Mouse (Mus musculus) hindbrain, embryonic 10.5 days (tissue): ENCODE data around the gene Foxa2. TPM values are rescaled to one million over a fixed set of nuclear protein-coding genes. Genes with fewer than 3 reads are reported as not detected.

ENCODE experiments used
- DNase-seq: peaks from one replicate; pipeline ENCODE4 v3.0.0-alpha.2; 2017; ENCODE audit warnings: low spot score
- H3K27ac ChIP-seq: fragments of 300-500 bp; sonication (generic); 2 replicates; pipeline ENCODE4 v1.5.1; 2016; ENCODE audit warnings: mild to moderate bottlenecking, moderate library complexity
- H3K27me3 ChIP-seq: fragments of 300-500 bp; sonication (generic); 2 replicates; pipeline ENCODE4 v1.6.1; 2016; ENCODE audit warnings: mild to moderate bottlenecking; ENCODE audit not compliant: poor library complexity, insufficient read depth, severe bottlenecking
- H3K36me3 ChIP-seq: fragments of 300-500 bp; sonication (generic); 2 replicates; pipeline ENCODE4 v1.6.1; 2016; ENCODE audit warnings: mild to moderate bottlenecking, moderate library complexity
- H3K4me1 ChIP-seq: fragments of 300-500 bp; sonication (generic); replicated peaks from 2 replicates; pipeline ENCODE4 v1.6.1; 2016; ENCODE audit warnings: mild to moderate bottlenecking
- H3K4me3 ChIP-seq: fragments of 300-500 bp; sonication (generic); 2 replicates; pipeline ENCODE4 v1.5.1; 2016; ENCODE audit warnings: mild to moderate bottlenecking, moderate library complexity
- H3K9me3 ChIP-seq: fragments of 300-500 bp; sonication (generic); 2 replicates; pipeline ENCODE4 v1.6.1; 2016; ENCODE audit warnings: mild to moderate bottlenecking, moderate library complexity
- WGBS: fragments of 180-500 bp; shearing (Covaris S2); methylation state at CpG from one replicate; pipeline ENCODE4 v1.1.7; 2016; 5-methylcytosine and 5-hydroxymethylcytosine counted together
- polyA plus RNA-seq: library from polyadenylated mRNA; unstranded; fragments of >200 nt; fragmentation: Nextera tagmentation; extraction: Ambion mirVana; gene quantifications from 2 replicates; pipeline ENCODE4 v1.2.1, GENCODE M21; 2016

The Foxa2 gene
- polyA plus RNA-seq, 1 experiment from 2014 or later, result 6.4 TPM

DNA sequence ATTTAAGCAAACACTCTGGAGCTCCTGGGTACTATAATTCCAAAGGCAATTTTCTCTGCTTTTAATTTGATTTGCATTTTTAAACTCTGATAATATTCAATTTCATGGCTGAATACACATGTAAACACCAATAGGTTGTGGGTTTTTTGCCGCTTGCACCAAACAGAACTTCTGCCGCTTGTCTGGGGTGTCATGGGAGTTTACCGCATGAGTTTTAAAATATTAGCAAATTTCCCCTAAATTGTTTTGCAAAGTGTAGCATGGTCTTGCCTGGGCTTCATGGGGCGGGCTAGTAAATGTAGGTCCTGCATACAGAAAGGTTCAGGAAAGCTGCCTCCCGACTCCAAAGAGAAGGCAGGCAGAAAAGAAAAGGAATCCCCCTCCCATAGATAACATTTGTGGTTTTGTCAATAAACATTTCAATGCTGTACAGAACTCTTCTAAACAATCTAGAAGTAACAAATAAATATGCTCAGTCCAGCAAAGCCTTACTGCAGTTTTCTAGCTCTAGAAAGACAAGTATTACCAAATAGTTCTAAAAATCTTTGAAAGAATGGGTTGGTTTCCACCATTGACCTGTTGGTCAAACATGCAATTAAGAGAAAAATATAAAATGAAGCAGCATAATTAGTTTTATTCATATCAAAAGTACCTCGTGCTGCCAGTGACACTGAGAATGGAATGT lies 15.6 kb downstream of the Foxa2 start:
- Histone ChIP-seq H3K4me1 (peaks cover 13% of the 10 kb centered on the region; the same call in 1 of the 2 replicates), H3K36me3 (no peaks in the 10 kb centered on the region), H3K9me3 (no peaks in the 10 kb centered on the region), H3K27ac (no peak overlapping the region), H3K4me3 (no peak overlapping the region), H3K27me3 (peaks cover 99% of the 10 kb centered on the region)
- peak; percentile 17 for DNase-seq
- 2% methylated on average over 6 of the region's 6 CpGs for WGBS

- H3K27ac ChIP-seq, result no peak overlapping the region
Measured at GRCm38 (mm10) chr2:148030613-148030935, 16.2 kb downstream of the Foxa2 start.

DNA sequence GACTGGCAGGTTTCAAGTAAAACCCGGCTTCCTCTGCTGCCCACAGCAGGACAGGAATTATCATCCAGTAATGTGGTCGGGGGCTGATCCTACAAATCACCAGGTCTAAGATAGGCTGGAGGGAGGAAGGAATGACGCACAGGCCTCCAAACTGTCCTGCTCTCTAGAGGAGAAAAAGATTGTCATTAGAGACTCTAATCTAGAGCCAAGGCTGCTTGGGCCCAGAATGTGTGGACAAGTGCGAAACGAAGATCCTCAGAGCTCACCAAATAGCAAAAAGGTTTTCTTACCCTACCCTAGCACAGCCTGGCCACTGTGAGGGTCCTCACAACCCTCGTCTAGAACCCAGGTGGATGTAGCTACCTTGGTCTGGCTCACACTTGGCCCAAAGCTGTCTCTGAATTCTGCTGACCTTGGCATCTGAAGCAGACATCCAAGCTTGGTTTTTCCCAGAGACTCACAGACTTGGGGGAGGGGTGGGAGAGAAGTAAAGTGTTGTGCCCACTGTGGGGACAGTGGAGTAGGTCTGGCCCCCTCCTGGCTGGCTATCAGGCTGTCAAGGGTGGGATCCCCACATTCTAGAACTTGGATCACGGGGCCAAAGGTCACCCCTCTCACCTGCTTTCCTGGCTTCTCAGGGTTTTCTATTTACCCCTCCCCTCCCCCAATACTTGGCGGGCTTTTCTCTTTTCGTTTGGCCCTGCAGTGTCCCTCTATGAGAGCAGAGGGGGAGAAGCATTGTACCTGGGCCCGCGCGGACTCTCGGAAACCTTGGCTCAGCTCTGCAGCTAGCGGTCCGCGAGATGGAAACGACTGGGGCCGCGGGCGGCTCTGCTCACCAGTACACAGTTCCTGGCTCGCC lies 16.8 kb downstream of the Foxa2 start:
- Histone ChIP-seq H3K27ac (no peak overlapping the region), H3K36me3 (no peaks in the 10 kb centered on the region), H3K4me1 (peaks cover 13% of the 10 kb centered on the region; the same call in 1 of the 2 replicates), H3K9me3 (no peaks in the 10 kb centered on the region), H3K27me3 (peaks cover 99% of the 10 kb centered on the region), H3K4me3 (peak overlapping the region; percentile 4; the same call in 1 of the 2 replicates)
- DNase-seq, result peak; percentile 51
- 2% methylated on average over 21 of the region's 21 CpGs for WGBS

More at GRCm38 (mm10) chr2:148030613-148030935, 16.2 kb downstream of the Foxa2 start:
- H3K4me3 ChIP-seq, result peak overlapping the region; percentile 4; the same call in 1 of the 2 replicates
- no peak for DNase-seq
- WGBS, result 1% methylated on average over 11 of the region's 11 CpGs
- H3K4me1 ChIP-seq, result peaks cover 13% of the 10 kb centered on the region; the same call in 1 of the 2 replicates
- no peaks in the 10 kb centered on the region for H3K36me3 ChIP-seq
- peaks cover 99% of the 10 kb centered on the region for H3K27me3 ChIP-seq
- no peaks in the 10 kb centered on the region for H3K9me3 ChIP-seq

DNA sequence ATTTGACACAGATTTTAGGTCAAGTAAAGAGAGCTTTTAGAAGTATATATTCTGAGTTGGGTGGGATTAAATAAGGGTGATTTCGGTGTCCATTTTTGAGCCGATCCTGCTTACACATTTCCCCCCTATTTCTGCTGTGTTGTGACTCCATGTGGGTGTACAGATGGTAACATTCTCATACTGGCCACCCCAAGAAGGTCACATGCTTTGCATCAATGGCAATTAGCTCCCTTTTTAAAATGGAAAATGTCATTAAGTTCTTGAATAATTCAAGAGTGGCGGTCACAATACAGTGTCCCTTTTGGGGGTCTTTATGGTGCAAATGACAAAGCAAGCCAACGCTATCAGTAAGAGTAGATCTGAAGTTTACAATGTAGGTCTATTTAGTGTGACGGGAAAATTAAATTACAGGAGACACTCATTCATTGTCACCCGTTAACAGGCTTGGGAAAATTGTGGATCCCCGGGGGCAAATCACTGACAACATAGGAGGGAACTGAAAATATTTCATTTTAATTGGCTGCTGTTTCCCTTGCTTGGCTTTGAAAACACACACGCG lies 17.6 kb downstream of the Foxa2 start:
- H3K9me3 ChIP-seq, result no peaks in the 10 kb centered on the region
- peaks cover 99% of the 10 kb centered on the region for H3K27me3 ChIP-seq
- no peaks in the 10 kb centered on the region for H3K36me3 ChIP-seq
- WGBS, result 14% methylated on average over 9 of the region's 9 CpGs
- no peak overlapping the region for H3K4me3 ChIP-seq
- no peak for DNase-seq
- H3K4me1 ChIP-seq, result peaks cover 16% of the 10 kb centered on the region; the same call in 1 of the 2 replicates
- H3K27ac ChIP-seq, result no peak overlapping the region

GRCm38 (mm10) chr2:148026366-148026765 lies 20.4 kb downstream of the Foxa2 start:
- Histone ChIP-seq H3K27me3 (peaks cover 100% of the 10 kb centered on the region), H3K36me3 (no peaks in the 10 kb centered on the region), H3K4me3 (no peak overlapping the region), H3K4me1 (peaks cover 37% of the 10 kb centered on the region), H3K27ac (no peak overlapping the region), H3K9me3 (no peaks in the 10 kb centered on the region)
- no peak for DNase-seq
- 79% methylated on average over 1 of the region's 1 CpGs for WGBS

GRCm38 (mm10) chr2:148025481-148025880 lies 21.3 kb downstream of the Foxa2 start:
- peaks cover 44% of the 10 kb centered on the region for H3K4me1 ChIP-seq
- H3K27ac ChIP-seq, result no peak overlapping the region
- no peak overlapping the region for H3K4me3 ChIP-seq
- DNase-seq, result no peak
- WGBS, result 15% methylated on average over 2 of the region's 2 CpGs
- H3K9me3 ChIP-seq, result no peaks in the 10 kb centered on the region
- peaks cover 100% of the 10 kb centered on the region for H3K27me3 ChIP-seq
- no peaks in the 10 kb centered on the region for H3K36me3 ChIP-seq

- DNase-seq, result no peak
- Histone ChIP-seq H3K4me1 (peaks cover 40% of the 10 kb centered on the region), H3K36me3 (no peaks in the 10 kb centered on the region), H3K9me3 (no peaks in the 10 kb centered on the region), H3K4me3 (no peak overlapping the region), H3K27ac (no peak overlapping the region), H3K27me3 (peaks cover 100% of the 10 kb centered on the region)
- 61% methylated on average over 9 of the region's 9 CpGs for WGBS
Measured at GRCm38 (mm10) chr2:148024268-148024935, 22.4 kb downstream of the Foxa2 start.

DNA sequence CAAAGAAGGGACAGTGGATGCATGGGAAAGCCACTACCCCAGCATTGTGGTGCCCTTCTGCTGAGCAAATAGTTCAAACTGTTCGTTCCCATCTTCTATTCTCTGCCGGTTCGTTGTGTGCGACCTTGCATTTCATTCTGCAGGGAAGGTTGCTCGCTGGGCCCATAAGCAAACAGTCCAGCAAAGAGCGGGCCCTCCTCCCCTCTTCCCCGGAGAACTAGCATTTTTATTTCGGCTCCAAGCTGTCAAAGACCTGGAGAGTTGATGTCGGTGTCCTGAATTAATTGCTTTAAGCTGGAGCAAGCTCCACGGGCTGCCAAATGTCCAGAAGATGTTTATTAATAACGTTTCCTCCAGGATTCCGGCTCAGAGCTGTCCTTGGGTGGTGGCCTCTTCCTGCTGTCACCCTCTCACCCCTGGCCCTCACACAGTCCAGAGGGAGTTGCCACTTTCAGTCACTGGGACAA lies 23.4 kb downstream of the Foxa2 start:
- Histone ChIP-seq H3K4me1 (peaks cover 39% of the 10 kb centered on the region), H3K27me3 (peaks cover 100% of the 10 kb centered on the region), H3K36me3 (no peaks in the 10 kb centered on the region), H3K9me3 (no peaks in the 10 kb centered on the region), H3K4me3 (no peak overlapping the region), H3K27ac (no peak overlapping the region)
- DNase-seq, result peak; percentile 34
- WGBS, result 3% methylated on average over 12 of the region's 12 CpGs

DNA sequence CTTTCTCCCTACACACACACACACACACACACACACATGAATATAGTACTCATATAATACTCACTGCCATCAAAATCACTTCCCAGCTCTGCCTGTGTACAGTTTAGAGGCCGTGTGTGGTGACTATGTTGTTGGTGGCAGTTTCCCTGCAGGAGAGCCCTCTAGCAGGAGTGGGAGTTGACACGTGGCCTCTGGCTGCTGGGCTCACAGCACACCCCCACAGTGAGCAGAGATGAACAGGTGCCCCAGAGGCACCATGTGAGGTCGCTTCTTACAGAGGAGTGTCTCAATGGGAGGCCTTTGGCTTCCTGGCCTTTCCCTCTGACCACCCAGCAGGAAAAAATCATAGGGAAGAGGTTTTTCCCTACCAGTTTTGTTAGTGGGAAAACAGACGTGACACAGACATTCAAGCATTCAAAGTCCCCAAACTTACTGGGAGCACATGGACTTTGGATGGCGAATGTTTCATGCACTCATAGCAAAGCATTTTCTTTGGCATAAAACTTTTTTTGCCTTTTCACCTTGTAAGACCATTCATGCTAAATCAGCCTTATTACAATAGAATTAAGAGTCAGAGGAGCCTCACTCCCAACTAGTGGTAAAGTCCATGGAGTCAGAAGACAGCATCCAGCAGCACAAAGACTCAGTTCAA lies 24.7 kb downstream of the Foxa2 start:
- Histone ChIP-seq H3K27ac (no peak overlapping the region), H3K4me1 (peaks cover 39% of the 10 kb centered on the region), H3K27me3 (peaks cover 100% of the 10 kb centered on the region), H3K36me3 (no peaks in the 10 kb centered on the region), H3K4me3 (no peak overlapping the region), H3K9me3 (no peaks in the 10 kb centered on the region)
- DNase-seq, result peak; percentile 31
- 5% methylated on average over 5 of the region's 5 CpGs for WGBS

GRCm38 (mm10) chr2:148021016-148021415 lies 25.8 kb downstream of the Foxa2 start:
- WGBS, result 16% methylated on average over 9 of the region's 9 CpGs
- no peak overlapping the region; the same call in 1 of the 2 replicates for H3K4me3 ChIP-seq
- no peaks in the 10 kb centered on the region for H3K9me3 ChIP-seq
- H3K4me1 ChIP-seq, result peaks cover 39% of the 10 kb centered on the region
- no peaks in the 10 kb centered on the region for H3K36me3 ChIP-seq
- H3K27ac ChIP-seq, result no peak overlapping the region
- peaks cover 95% of the 10 kb centered on the region for H3K27me3 ChIP-seq
- peak; percentile 15 for DNase-seq

GRCm38 (mm10) chr2:148020125-148020524 lies 26.6 kb downstream of the Foxa2 start:
- 20% methylated on average over 3 of the region's 3 CpGs for WGBS
- Histone ChIP-seq H3K27ac (no peak overlapping the region), H3K27me3 (peaks cover 95% of the 10 kb centered on the region), H3K4me3 (no peak overlapping the region), H3K9me3 (no peaks in the 10 kb centered on the region), H3K4me1 (peaks cover 39% of the 10 kb centered on the region), H3K36me3 (no peaks in the 10 kb centered on the region)
- DNase-seq, result peak; percentile 12
